Mouse (Mus musculus): ENCODE results near the gene Rbm39. TPM values are rescaled to one million over a fixed set of nuclear protein-coding genes. Genes with fewer than 3 reads are reported as not detected.
"Not testable (repeated sequence)": the region's sequence is repeated elsewhere in the genome, so short reads cannot be mapped to it uniquely, and the experiment has no call there.

Gene Rbm39
- polyA plus RNA-seq, 1 experiment from 2014 or later: 659 TPM

- H3K4me3 ChIP-seq: peak within 1 kb of the TSS; percentile 78
- peak within 1 kb of the TSS; percentile 71 for H3K4me2 ChIP-seq (replicated peaks)
- H3K9ac ChIP-seq: peak within 1 kb of the TSS; percentile 82
- peak; percentile 98 for ATAC-seq (ENCODE audit: low FRiP score)
- H3K4me1 ChIP-seq: peaks cover 31% of the 10 kb centered on the region
- peak within 1 kb of the TSS; percentile 97 for H3K27ac ChIP-seq
- under 1% methylated on average over 62 of the region's 88 CpGs for WGBS
- no peaks in the 10 kb centered on the region for H3K27me3 ChIP-seq
- H3K9me3 ChIP-seq (replicated peaks): no peaks in the 10 kb centered on the region
- peaks cover 1% of the 10 kb centered on the region; the same call in 1 of the 2 replicates for H3K36me3 ChIP-seq
Observed at GRCm38 (mm10) chr2:156196302-156197128, 16.5 kb upstream of the Rbm39 start, which contains the start of gene Phf20. Gene Phf20 (plus strand): TSS chr2:156196466.

GRCm38 (mm10) chr2:156194571-156194970 lies 14.5 kb upstream of the Rbm39 start:
- ATAC-seq (ENCODE audit: low FRiP score): no peak
- Histone ChIP-seq H3K4me1 (peaks cover 26% of the 10 kb centered on the region), H3K27ac (no peak overlapping the region), H3K9ac (no peak overlapping the region), H3K4me3 (no peak overlapping the region), H3K27me3 (no peaks in the 10 kb centered on the region), H3K9me3 (replicated peaks) (no peaks in the 10 kb centered on the region), H3K4me2 (replicated peaks) (no peak overlapping the region), H3K36me3 (no peaks in the 10 kb centered on the region)

DNA sequence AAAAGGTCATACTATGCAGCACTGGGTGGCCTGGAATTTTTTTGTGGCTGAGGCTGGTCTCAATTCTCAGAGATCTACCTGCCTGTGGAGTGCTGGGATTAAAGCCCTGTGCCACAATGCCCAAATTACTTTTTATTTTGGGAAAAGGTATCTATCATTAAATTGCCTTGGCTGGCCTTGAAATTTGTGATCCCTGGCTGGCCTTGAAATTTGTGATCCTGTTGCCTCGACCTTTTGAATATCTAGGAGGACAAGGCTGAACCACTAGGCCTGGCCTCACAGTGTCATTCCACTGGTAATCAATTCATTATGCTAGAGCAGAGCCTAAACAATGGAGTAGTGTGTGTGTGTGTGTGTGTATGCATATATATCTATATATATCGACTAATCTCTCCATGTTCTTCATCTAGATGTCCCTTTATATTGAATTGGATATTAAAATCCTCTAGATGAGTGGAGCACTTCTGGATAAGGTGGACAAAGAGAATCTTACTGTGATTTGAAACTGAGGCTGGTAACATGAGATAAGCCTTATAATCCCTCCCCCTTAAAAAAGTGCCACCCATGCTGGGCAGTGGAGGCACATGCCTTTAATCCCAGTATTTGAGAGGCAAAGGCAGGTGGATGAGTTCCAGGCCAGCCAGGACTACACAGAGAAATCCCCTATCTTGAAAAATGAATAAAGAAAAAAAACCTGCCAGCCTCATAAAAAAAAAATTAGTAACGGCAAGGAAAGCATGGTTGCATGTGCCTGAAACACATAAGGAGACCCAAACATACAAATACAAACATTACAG lies 13.2 kb upstream of the Rbm39 start:
- Histone ChIP-seq H3K4me1 (peaks cover 15% of the 10 kb centered on the region), H3K4me2 (replicated peaks) (no peak overlapping the region), H3K4me3 (no peak overlapping the region), H3K27ac (no peak overlapping the region), H3K9me3 (replicated peaks) (no peaks in the 10 kb centered on the region), H3K36me3 (no peaks in the 10 kb centered on the region), H3K27me3 (no peaks in the 10 kb centered on the region), H3K9ac (no peak overlapping the region)
- WGBS: 73% methylated on average over 3 of the region's 3 CpGs
- ATAC-seq (ENCODE audit: low FRiP score): no peak

DNA sequence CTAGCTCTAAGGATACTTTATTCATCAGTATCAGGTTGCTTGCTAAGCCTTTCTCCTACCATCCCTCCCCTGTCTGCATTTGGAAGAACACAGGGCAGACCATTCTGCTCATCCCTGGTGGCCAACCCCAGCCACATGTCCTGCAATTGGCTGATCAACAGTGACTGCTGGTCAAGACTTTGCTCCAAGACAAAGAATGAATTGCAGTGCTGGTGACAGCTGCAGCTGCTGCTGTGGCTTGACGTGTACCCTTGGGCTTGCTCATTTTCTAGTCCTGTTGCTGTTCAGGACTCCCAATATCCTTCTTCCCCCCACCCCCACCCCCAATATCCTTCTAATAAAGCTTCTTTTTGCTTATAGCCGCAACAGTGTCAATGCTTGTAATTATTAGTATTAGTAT lies 12.0 kb upstream of the Rbm39 start:
- Histone ChIP-seq H3K9me3 (replicated peaks) (no peaks in the 10 kb centered on the region), H3K4me2 (replicated peaks) (no peak overlapping the region), H3K36me3 (no peaks in the 10 kb centered on the region), H3K27ac (no peak overlapping the region), H3K4me3 (no peak overlapping the region), H3K4me1 (peaks cover 5% of the 10 kb centered on the region; the same call in 1 of the 2 replicates), H3K27me3 (no peaks in the 10 kb centered on the region), H3K9ac (no peak overlapping the region)
- no peak for ATAC-seq (ENCODE audit: low FRiP score)
- 73% methylated on average over 2 of the region's 2 CpGs for WGBS

DNA sequence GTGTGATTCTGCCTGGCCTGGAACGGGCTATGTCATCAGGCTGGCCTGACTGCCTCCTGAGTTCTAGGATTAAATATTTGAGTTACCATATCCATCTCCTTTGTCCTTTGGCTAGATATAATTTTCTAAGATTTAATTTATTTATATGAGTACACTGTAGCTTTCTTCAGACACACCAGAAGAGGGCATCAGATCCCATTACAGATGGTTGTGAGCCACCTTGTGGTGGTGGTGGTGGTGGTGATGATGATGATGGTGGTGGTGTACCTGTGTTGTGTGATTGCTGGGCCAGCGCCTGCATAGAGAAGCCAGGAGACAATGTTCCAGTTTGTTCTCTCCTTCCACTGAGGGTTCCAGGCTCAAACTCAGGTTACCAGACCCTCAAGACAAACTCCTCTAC lies 11.5 kb upstream of the Rbm39 start:
- H3K9me3 ChIP-seq (replicated peaks): no peaks in the 10 kb centered on the region
- H3K36me3 ChIP-seq: no peaks in the 10 kb centered on the region
- no peak for ATAC-seq (ENCODE audit: low FRiP score)
- peaks cover 5% of the 10 kb centered on the region; the same call in 1 of the 2 replicates for H3K4me1 ChIP-seq
- H3K27me3 ChIP-seq: no peaks in the 10 kb centered on the region
- no peak overlapping the region for H3K4me2 ChIP-seq (replicated peaks)
- H3K4me3 ChIP-seq: no peak overlapping the region
- no peak overlapping the region for H3K9ac ChIP-seq
- H3K27ac ChIP-seq: no peak overlapping the region
- 95% methylated on average over 2 of the region's 2 CpGs for WGBS

DNA sequence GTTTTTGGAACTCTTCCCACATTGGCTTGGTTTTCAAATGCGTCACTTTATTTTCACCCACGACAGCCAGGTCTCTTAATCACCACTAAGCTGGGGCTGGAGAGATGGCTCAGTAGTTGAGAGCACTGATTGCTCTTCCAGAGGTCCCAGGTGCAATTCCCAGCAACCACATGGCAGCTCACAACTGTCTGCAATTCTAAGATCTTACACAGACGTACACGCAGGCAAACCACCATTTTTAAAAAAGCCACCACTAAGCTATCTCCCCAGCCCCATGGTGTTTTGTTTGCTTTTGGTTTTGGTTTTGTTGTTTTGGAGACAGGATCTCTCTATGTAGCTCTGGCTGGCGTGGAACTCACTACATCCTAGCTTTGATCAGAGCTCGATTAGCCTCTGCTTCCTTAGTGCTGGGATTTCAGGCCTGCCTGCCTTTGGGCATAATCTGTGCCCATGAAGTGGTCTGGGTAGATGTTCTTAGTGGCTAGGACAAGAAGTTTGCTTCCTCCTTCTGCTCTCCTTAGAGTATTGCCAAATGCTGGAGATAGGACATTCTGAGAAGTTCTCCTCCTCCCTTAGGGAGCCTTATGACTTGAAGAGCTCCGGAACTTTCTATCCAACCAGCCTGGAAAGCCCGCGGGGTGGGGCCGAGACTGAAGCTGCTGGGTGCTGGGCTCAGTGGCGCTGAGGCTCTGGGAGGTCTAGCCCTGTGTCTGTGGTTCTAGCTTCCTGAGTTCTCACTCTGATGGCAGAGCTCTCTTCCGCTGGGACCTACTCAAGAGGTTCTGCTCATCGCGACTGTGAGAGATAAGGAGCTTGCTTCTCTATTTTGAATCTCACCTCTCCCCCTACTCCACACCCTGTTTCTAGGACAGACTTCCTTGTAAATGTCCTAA lies 10.2 kb upstream of the Rbm39 start:
- no peaks in the 10 kb centered on the region for H3K9me3 ChIP-seq (replicated peaks)
- no peak for ATAC-seq (ENCODE audit: low FRiP score)
- 85% methylated on average over 14 of the region's 14 CpGs for WGBS
- no peaks in the 10 kb centered on the region for H3K27me3 ChIP-seq
- H3K4me2 ChIP-seq (replicated peaks): no peak overlapping the region
- no peak overlapping the region for H3K4me3 ChIP-seq
- no peaks in the 10 kb centered on the region for H3K4me1 ChIP-seq
- H3K27ac ChIP-seq: no peak overlapping the region
- no peaks in the 10 kb centered on the region for H3K36me3 ChIP-seq
- H3K9ac ChIP-seq: no peak overlapping the region

- ATAC-seq (ENCODE audit: low FRiP score); H3K4me2 ChIP-seq (replicated peaks): not testable (repeated sequence)
- WGBS: 89% methylated on average over 7 of the region's 7 CpGs
Observed at GRCm38 (mm10) chr2:156189241-156189640, 9.2 kb upstream of the Rbm39 start.

GRCm38 (mm10) chr2:156181592-156181991 lies 1.6 kb upstream of the Rbm39 start:
- Histone ChIP-seq H3K36me3 (peaks cover 14% of the 10 kb centered on the region), H3K4me3 (no peak overlapping the region), H3K27me3 (no peaks in the 10 kb centered on the region), H3K9me3 (replicated peaks) (no peaks in the 10 kb centered on the region), H3K4me2 (replicated peaks) (no peak overlapping the region), H3K9ac (no peak overlapping the region), H3K27ac (no peak overlapping the region), H3K4me1 (peaks cover 21% of the 10 kb centered on the region)
- ATAC-seq (ENCODE audit: low FRiP score): no peak
- WGBS: 74% methylated on average over 2 of the region's 2 CpGs

More at GRCm38 (mm10) chr2:156189241-156189640, 9.2 kb upstream of the Rbm39 start:
- H3K4me3 ChIP-seq; H3K27me3 ChIP-seq; H3K36me3 ChIP-seq; H3K9ac ChIP-seq; H3K4me1 ChIP-seq; H3K9me3 ChIP-seq (replicated peaks); H3K27ac ChIP-seq: not testable (repeated sequence)

DNA sequence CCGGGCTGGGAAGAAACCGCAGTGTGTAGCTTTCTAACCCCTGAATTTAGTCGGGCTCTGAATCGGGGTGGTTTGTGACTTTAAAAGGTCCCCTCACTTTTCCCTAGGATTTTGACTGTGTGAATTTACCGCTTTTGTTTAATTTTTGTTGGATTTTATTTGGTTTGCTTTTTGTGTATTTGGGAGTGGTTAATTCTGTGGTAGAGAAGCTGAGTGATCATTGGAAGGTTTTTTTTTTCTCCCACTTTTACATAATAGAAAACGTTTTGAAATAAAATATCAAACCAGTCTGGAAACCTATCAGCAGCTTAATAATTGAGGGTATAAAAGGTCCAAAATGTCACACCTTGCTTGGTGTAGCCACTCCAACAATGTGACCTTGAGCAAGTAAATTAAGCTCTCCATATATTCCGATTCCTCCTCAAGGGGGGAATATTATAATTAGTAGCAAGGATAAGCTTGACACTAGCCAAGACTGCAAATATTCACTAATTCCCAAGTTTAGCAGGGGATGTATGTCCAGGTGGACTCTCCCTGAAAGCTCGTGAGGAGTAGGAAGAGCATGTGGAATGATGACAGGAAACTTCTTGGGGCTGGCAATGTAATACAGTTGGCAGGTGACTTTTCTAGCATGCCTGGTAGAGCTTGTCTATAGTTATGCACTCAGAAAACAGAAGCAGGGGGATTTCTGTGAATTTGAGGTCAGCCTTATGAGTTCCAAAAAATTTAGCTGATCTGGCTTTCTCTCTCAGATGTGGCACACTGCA lies 969 bp upstream of the Rbm39 start:
- 19% methylated on average over 8 of the region's 8 CpGs for WGBS

GRCm38 (mm10) chr2:156179796-156180093 lies 293 bp downstream of the Rbm39 start:
- peak overlapping the region; percentile 98 for H3K27ac ChIP-seq
- peaks cover 18% of the 10 kb centered on the region for H3K36me3 ChIP-seq
- no peak; the same call in 1 of the 2 replicates for ATAC-seq (ENCODE audit: low FRiP score)
- no peaks in the 10 kb centered on the region for H3K27me3 ChIP-seq
- peak overlapping the region; percentile 83 for H3K4me3 ChIP-seq
- H3K4me2 ChIP-seq (replicated peaks): no peak overlapping the region
- peaks cover 21% of the 10 kb centered on the region for H3K4me1 ChIP-seq
- peak overlapping the region; percentile 100 for H3K9ac ChIP-seq
- WGBS: 1% methylated on average over 40 of the region's 41 CpGs
- no peaks in the 10 kb centered on the region for H3K9me3 ChIP-seq (replicated peaks)

More for the DNA sequence above, 969 bp upstream of the Rbm39 start:
- no peaks in the 10 kb centered on the region for H3K27me3 ChIP-seq
- peaks cover 21% of the 10 kb centered on the region for H3K4me1 ChIP-seq
- H3K9ac ChIP-seq: peak overlapping the region; percentile 76
- H3K9me3 ChIP-seq (replicated peaks): no peaks in the 10 kb centered on the region
- H3K36me3 ChIP-seq: peaks cover 14% of the 10 kb centered on the region
- H3K4me2 ChIP-seq (replicated peaks): peak overlapping the region; percentile 61
- no peak for ATAC-seq (ENCODE audit: low FRiP score)
- H3K4me3 ChIP-seq: peak overlapping the region; percentile 83
- peak overlapping the region; percentile 98 for H3K27ac ChIP-seq

DNA sequence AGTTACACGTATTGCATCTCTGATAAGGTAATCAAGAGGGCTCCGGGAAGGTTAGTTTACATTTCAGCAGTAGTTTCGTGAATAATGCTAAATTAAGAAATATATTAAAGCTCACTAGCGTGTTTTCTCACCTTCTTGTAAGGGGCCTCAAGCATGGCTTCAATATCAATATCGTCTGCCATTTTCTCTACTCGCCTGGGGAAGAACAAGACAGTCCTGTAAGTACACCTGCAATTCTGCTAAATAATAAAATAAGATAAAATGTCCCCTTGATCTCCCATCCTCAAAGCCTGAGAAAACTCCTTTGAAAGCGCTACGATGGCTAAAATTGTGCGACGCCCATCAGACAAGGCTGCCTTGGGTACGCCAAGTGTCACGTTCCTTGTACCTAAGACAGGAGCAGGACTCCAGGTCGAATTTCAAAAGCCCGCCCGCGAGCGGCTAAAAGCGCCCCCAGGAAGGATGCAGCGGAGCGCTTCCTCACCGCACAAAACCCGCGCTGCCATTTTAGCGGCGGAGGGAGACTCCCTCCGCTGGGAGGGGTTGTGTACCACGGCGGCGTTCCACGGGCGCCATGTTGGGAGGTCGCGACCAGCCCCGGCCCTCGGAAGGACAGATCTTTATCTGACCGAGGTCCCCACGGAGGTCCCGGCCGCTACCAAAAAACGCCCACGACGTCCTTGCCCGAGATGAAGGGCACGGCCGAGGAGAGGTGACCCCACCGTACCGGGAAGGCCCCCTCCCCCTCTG lies 817 bp downstream of the Rbm39 start:
- Histone ChIP-seq H3K9me3 (replicated peaks) (no peaks in the 10 kb centered on the region), H3K4me3 (peak overlapping the region; percentile 83), H3K4me1 (peaks cover 21% of the 10 kb centered on the region), H3K36me3 (peaks cover 22% of the 10 kb centered on the region), H3K9ac (peak overlapping the region; percentile 100), H3K27ac (peak overlapping the region; percentile 98), H3K27me3 (no peaks in the 10 kb centered on the region), H3K4me2 (replicated peaks) (peak overlapping the region; percentile 84)
- 2% methylated on average over 47 of the region's 47 CpGs for WGBS
- ATAC-seq (ENCODE audit: low FRiP score): peak; percentile 39

Data from hindbrain, embryonic 12.5 days (tissue).